Mouse (Mus musculus) CH12.LX (cell line): Measurements from ENCODE around the gene Tmem255b. TPM values are rescaled to one million over a fixed set of nuclear protein-coding genes. Genes with fewer than 3 reads are reported as not detected.

Source experiments
- DNase-seq: peaks from one replicate; pipeline ENCODE4 v3.0.0-alpha.2; 2013; ENCODE audit errors: extremely low read depth
- H3K27ac ChIP-seq: 2 replicates; pipeline ENCODE4 v1.5.1; 2012; ENCODE audit warnings: low read depth, mild to moderate bottlenecking, control low read depth, moderate library complexity; ENCODE audit not compliant: insufficient read depth
- H3K27me3 ChIP-seq: replicated peaks from 2 replicates; pipeline ENCODE3; 2012; ENCODE audit warnings: inconsistent platforms
- H3K36me3 ChIP-seq, 2 experiments: replicated peaks in 1 of 2; 2 replicates each; pipeline versions ENCODE3 to v1.6.1; 2012; ENCODE audit warnings: inconsistent platforms in 1 of 2, low read length in 1 of 2, mild to moderate bottlenecking in 1 of 2, mixed read lengths in 1 of 2, moderate library complexity in 1 of 2; ENCODE audit not compliant: control insufficient read depth in 1 of 2, insufficient read depth in 1 of 2
- H3K4me1 ChIP-seq, 2 experiments: 2 replicates each; pipeline ENCODE4 v1.6.1; 2012; ENCODE audit warnings: inconsistent platforms in 1 of 2, moderate library complexity in 1 of 2; ENCODE audit not compliant: insufficient read depth in 2 of 2, control insufficient read depth in 1 of 2
- H3K4me2 ChIP-seq: 2 replicates; pipeline ENCODE4 v1.6.1; 2012; ENCODE audit warnings: low read depth, mild to moderate bottlenecking, control low read depth; ENCODE audit not compliant: poor library complexity, insufficient read depth, severe bottlenecking
- H3K4me3 ChIP-seq, 3 experiments: fragments of 150-350 bp in 1 of 3; sonication (generic) in 1 of 3; replicated peaks in 1 of 3; 2 replicates each; pipeline versions ENCODE3 to v1.5.1; 2011 to 2012; ENCODE audit warnings: low read depth in 2 of 3, low read length in 2 of 3, mild to moderate bottlenecking in 2 of 3, moderate library complexity in 2 of 3, control low read depth in 1 of 3, improper control_type of control experiment in 1 of 3, inconsistent platforms in 1 of 3, mixed read lengths in 1 of 3; ENCODE audit not compliant: poor library complexity in 1 of 3
- H3K79me2 ChIP-seq: replicated peaks from 2 replicates; pipeline ENCODE4 v1.6.1; 2012; ENCODE audit warnings: mild to moderate bottlenecking, moderate library complexity; ENCODE audit not compliant: control insufficient read depth, poor library complexity, insufficient read depth, severe bottlenecking; ENCODE audit errors: extremely low read depth
- H3K9ac ChIP-seq: 2 replicates; pipeline ENCODE4 v1.6.1; 2012; ENCODE audit warnings: low read depth, mild to moderate bottlenecking, control low read depth, moderate library complexity; ENCODE audit not compliant: insufficient read depth
- H3K9me3 ChIP-seq: replicated peaks from 2 replicates; pipeline ENCODE3; 2012; ENCODE audit warnings: low read length, inconsistent platforms, mixed read lengths
- CHD1 ChIP-seq: IDR thresholded peaks from 2 replicates; pipeline ENCODE4 v1.6.1; 2012; ENCODE audit warnings: low read depth, low read length, improper control_type of control experiment, inconsistent platforms
- CHD2 ChIP-seq: IDR thresholded peaks from 2 replicates; pipeline ENCODE4 v1.6.1; 2011; ENCODE audit warnings: low read length, improper control_type of control experiment
- E2F4 ChIP-seq: IDR thresholded peaks from 2 replicates; pipeline ENCODE4 v1.6.1; 2011; ENCODE audit warnings: low read depth, low read length, improper control_type of control experiment; ENCODE audit not compliant: insufficient replicate concordance
- ELF1 ChIP-seq: IDR thresholded peaks from 2 replicates; pipeline ENCODE4 v1.6.1; 2014; ENCODE audit warnings: low read depth, mild to moderate bottlenecking, inconsistent platforms, low read length, improper control_type of control experiment
- EP300 ChIP-seq: IDR thresholded peaks from 2 replicates; pipeline ENCODE4 v1.6.1; 2011; ENCODE audit warnings: low read length, improper control_type of control experiment
- ETS1 ChIP-seq: conservative IDR thresholded peaks from 2 replicates; pipeline ENCODE4 v1.6.1; 2012; ENCODE audit warnings: low read depth, mild to moderate bottlenecking, inconsistent platforms, low read length, improper control_type of control experiment, moderate library complexity
- IRF4 ChIP-seq: IDR thresholded peaks from 2 replicates; pipeline ENCODE4 v1.6.1; 2014; ENCODE audit warnings: low read depth, mild to moderate bottlenecking, inconsistent platforms, low read length, improper control_type of control experiment
- MAX ChIP-seq: IDR thresholded peaks from 2 replicates; pipeline ENCODE4 v1.6.1; 2011; ENCODE audit warnings: low read length, improper control_type of control experiment
- MXI1 ChIP-seq: IDR thresholded peaks from 2 replicates; pipeline ENCODE4 v1.6.1; 2011; ENCODE audit warnings: mild to moderate bottlenecking, low read depth, low read length, improper control_type of control experiment
- MYC ChIP-seq: IDR thresholded peaks from 2 replicates; pipeline ENCODE4 v1.6.1; 2011; ENCODE audit warnings: low read depth, mild to moderate bottlenecking, improper control_type of control experiment, low read length
- NELFE ChIP-seq: IDR thresholded peaks from 2 replicates; pipeline ENCODE4 v1.6.1; 2011; ENCODE audit warnings: low read depth, low read length, improper control_type of control experiment
- PAX5 ChIP-seq: IDR thresholded peaks from 2 replicates; pipeline ENCODE4 v1.6.1; 2012; ENCODE audit warnings: low read length, inconsistent platforms, mixed read lengths
- RAD21 ChIP-seq: IDR thresholded peaks from 2 replicates; pipeline ENCODE4 v1.6.1; 2011; ENCODE audit warnings: low read depth, mild to moderate bottlenecking, low read length, improper control_type of control experiment, moderate library complexity
- TCF12 ChIP-seq: IDR thresholded peaks from 2 replicates; pipeline ENCODE4 v1.6.1; 2014; ENCODE audit warnings: low read depth, mild to moderate bottlenecking, inconsistent platforms, low read length, improper control_type of control experiment
- USF2 ChIP-seq: conservative IDR thresholded peaks from 2 replicates; pipeline ENCODE4 v1.6.1; 2011; ENCODE audit warnings: low read depth, low read length, improper control_type of control experiment
- ZC3H11A ChIP-seq: IDR thresholded peaks from 2 replicates; pipeline ENCODE4 v1.6.1; 2012; ENCODE audit warnings: low read depth, mild to moderate bottlenecking, inconsistent platforms, low read length, improper control_type of control experiment
- ZMIZ1 ChIP-seq: IDR thresholded peaks from 2 replicates; pipeline ENCODE4 v1.6.1; 2012; ENCODE audit warnings: low read depth, mild to moderate bottlenecking, inconsistent platforms, low read length, improper control_type of control experiment
- ZNF384 ChIP-seq: IDR thresholded peaks from 2 replicates; pipeline ENCODE4 v1.6.1; 2012; ENCODE audit warnings: low read depth, low read length, improper control_type of control experiment, inconsistent platforms
- dilution Hi-C: fragments of 300-500 bp; cut with MboI; formaldehyde crosslinking; loops from 2 replicates; pipeline ENCODE4 v1.14.3; 2020; ENCODE audit warnings: low sequenced_read_pairs; ENCODE audit not compliant: extremely low pct_unique_long_range_greater_than_20kb, extremely low pct_ligation_motif_present
- in situ Hi-C: fragments of 300-500 bp; cut with MboI; formaldehyde crosslinking; loops from 3 replicates; pipeline ENCODE4 v1.14.3; 2019; ENCODE audit warnings: low sequenced_read_pairs, low pct_ligation_motif_present, low pct_unique_long_range_greater_than_20kb, mixed read lengths
- polyA plus RNA-seq: library from polyadenylated mRNA; unstranded; fragments of >175 nt; gene quantifications from 2 replicates; pipeline ENCODE4 v1.2.1, GENCODE M21; 2012; ENCODE audit warnings: low read depth; ENCODE audit not compliant: insufficient read length
- total RNA-seq, 2 experiments: library from RNA; depleted of rRNA; stranded (reverse); fragments of 300-350 nt in 1 of 2; fragments of >200 nt in 1 of 2; gene quantifications; 2 replicates each; pipeline ENCODE4 v1.2.3; 2012 to 2014

Tmem255b gene
- total and polyA plus RNA-seq, 3 experiments: not detected

GRCm38 (mm10) chr8:13462392-13462791 lies 27.4 kb downstream of the Tmem255b start:
- Histone ChIP-seq H3K9me3 (no peaks in the 10 kb centered on the region), H3K4me2 (no peak overlapping the region), H3K9ac (no peak overlapping the region), H3K27me3 (peaks cover 68% of the 10 kb centered on the region), H3K79me2 (no peaks in the 10 kb centered on the region), H3K27ac (no peak overlapping the region), H3K4me3 (no peak overlapping the region), H3K4me1 (peaks cover 3 to 24% of the 10 kb centered on the region in 2 experiments), H3K36me3 (no peaks in the 10 kb centered on the region)
- dilution Hi-C loops: no loop called here
- no peak for TF ChIP-seq ZC3H11A
- TF ChIP-seq IRF4: no peak
- TF ChIP-seq TCF12: no peak
- TF ChIP-seq MXI1: no peak
- no peak for TF ChIP-seq ZNF384
- no peak for TF ChIP-seq EP300
- TF ChIP-seq CHD2: no peak
- TF ChIP-seq E2F4: no peak
- no peak for TF ChIP-seq USF2
- no peak for TF ChIP-seq RAD21
- no peak for TF ChIP-seq NELFE
- TF ChIP-seq MAX: no peak
- TF ChIP-seq ELF1: no peak
- TF ChIP-seq PAX5: no peak
- no peak for TF ChIP-seq ETS1
- no peak for TF ChIP-seq CHD1
- no peak for TF ChIP-seq MYC
- DNase-seq: no peak
- in situ Hi-C loops: loop anchor here (10.0 kb wide), 1 partner anchor 282 kb away; no protein-coding TSS in a partner anchor

DNA sequence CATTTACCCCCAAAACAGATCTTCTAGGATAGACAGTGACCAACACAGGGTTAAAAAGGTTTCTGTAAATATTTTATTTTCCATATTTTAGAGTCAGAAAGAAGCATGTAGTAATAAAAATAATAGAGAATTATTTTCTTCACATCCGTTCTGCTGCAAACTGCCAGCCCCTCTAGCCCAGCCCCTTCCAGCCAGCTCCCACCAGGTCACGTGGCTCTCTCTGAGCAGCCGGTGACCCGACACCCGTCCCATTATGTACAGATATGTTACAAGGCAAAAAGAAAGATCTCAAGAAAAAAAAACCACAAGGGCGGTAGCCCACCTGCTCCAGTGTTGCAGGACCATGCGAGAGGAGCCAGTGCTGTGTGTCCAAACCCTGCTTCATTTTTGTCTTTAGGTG lies 30.3 kb downstream of the Tmem255b start:
- Histone ChIP-seq H3K4me2 (no peak overlapping the region), H3K9ac (no peak overlapping the region), H3K9me3 (no peaks in the 10 kb centered on the region), H3K36me3 (no peaks in the 10 kb centered on the region), H3K4me3 (no peak overlapping the region), H3K27ac (no peak overlapping the region), H3K4me1 (peaks cover 3 to 24% of the 10 kb centered on the region in 2 experiments), H3K27me3 (peaks cover 66% of the 10 kb centered on the region), H3K79me2 (no peaks in the 10 kb centered on the region)
- in situ Hi-C loops: loop anchor here (10.0 kb wide), 1 partner anchor 279 kb away; no protein-coding TSS in a partner anchor
- no peak for DNase-seq
- no peak for TF ChIP-seq ZMIZ1
- TF ChIP-seq TCF12: no peak
- no peak for TF ChIP-seq MXI1
- TF ChIP-seq, all 38 proteins: peak for 0
- dilution Hi-C loops: no loop called here
